Mouse (Mus musculus): ENCODE results near the gene Eif4b. TPM values are rescaled to one million over a fixed set of nuclear protein-coding genes. Genes with fewer than 3 reads are reported as not detected.

Eif4b gene
- total RNA-seq, 2 experiments from 2014 or later: 173 to 179 TPM

Other genes with a start within 250 kb of the Eif4b start
- 1 to 10 TPM; 1.7 to 2.6 TPM for gene Krt1, start 223.0 kb upstream of the Eif4b start, total RNA-seq (2021)
- gene Krt77, start 204.1 kb upstream of the Eif4b start, total RNA-seq (2021): 10 to 100 TPM; 13.4 to 16.9 TPM
- gene Krt76, start 180.9 kb upstream of the Eif4b start, total RNA-seq (2021): not detected
- not detected for gene Krt4, start 149.0 kb upstream of the Eif4b start, total RNA-seq (2021)
- gene Krt79, start 133.4 kb upstream of the Eif4b start, total RNA-seq (2021): not detected
- not detected for gene Krt78, start 119.5 kb upstream of the Eif4b start, total RNA-seq (2021)
- not detected for gene Krt8, start 69.3 kb upstream of the Eif4b start, total RNA-seq (2021)
- gene Krt18, start 45.6 kb upstream of the Eif4b start, total RNA-seq (2021): under 1 TPM in 1 of 2 experiments, not detected in 1; 0.26 TPM
- 10 to 100 TPM; 16.0 to 21.8 TPM for gene Tns2, start 26.6 kb downstream of the Eif4b start, total RNA-seq (2021)
- gene Spryd3, start 62.5 kb downstream of the Eif4b start, total RNA-seq (2021): 100 to 1,000 TPM; 153 to 163 TPM
- 10 to 100 TPM; 60.2 to 61.6 TPM for gene Igfbp6, start 70.6 kb downstream of the Eif4b start, total RNA-seq (2021)
- gene Soat2, start 76.8 kb downstream of the Eif4b start, total RNA-seq (2021): under 1 TPM in 1 of 2 experiments, not detected in 1; 0.30 TPM
- 10 to 100 TPM; 71.0 to 71.7 TPM for gene Zfp740, start 129.5 kb downstream of the Eif4b start, total RNA-seq (2021)
- gene Csad, start 131.0 kb downstream of the Eif4b start, total RNA-seq (2021): 10 to 100 TPM; 28.5 to 30.6 TPM
- 1 to 10 TPM in 1 of 2 experiments, under 1 TPM in 1; 0.91 to 1.1 TPM for gene Itgb7, start 158.2 kb downstream of the Eif4b start, total RNA-seq (2021)
- 10 to 100 TPM; 12.8 to 15.7 TPM for gene Rarg, start 183.7 kb downstream of the Eif4b start, total RNA-seq (2021)
- gene Gm9918, start 196.8 kb downstream of the Eif4b start, total RNA-seq (2021): not detected
- 10 to 100 TPM; 42.8 to 44.5 TPM for gene Mfsd5, start 205.7 kb downstream of the Eif4b start, total RNA-seq (2021)
- 1 to 10 TPM in 1 of 2 experiments, under 1 TPM in 1; 0.77 to 1.4 TPM for gene Espl1, start 222.5 kb downstream of the Eif4b start, total RNA-seq (2021)